Mouse (Mus musculus) cerebellum, adult 8-10 months (tissue): ENCODE results near the gene Bex6.
"Not testable (repeated sequence)": the region's sequence is repeated elsewhere in the genome, so short reads cannot be mapped to it uniquely, and the experiment has no call there.

Experiments
- DNase-seq: peaks from one replicate; pipeline ENCODE4 v3.0.0; 2022

Bex6 gene

DNA sequence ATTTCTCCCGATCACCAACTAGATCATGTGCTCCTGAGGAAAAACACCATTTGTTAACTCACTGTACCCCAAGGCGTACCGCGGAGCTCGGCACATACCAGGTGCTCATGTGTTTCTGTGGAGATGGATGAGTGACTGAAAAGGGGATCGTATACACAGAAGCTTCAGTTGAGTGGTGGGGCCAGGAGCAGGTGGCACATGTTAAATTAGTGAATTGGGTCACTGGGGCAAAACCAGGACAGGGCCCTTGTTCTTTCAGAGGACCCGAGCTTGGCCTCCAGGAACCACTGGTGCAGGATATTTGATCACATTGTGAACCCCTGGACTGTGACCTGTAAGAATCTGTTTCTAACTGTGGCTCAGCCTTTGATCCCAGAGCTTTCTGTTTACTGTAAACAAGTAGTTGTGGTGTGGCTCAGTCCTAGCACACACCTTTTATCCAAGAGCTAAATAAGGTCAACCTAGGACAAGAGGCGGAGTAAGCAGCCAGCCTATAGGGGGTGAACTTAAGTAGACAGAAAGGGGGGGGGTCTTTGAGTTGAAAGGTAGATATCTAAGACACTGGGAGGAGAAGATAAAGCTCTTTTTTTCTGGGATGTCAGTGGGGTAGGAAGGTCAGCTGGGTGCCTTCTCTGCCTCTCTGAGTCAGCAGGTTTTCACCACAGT is 5.2 kb upstream of the Bex6 start:
- DNase-seq = no peak

DNA sequence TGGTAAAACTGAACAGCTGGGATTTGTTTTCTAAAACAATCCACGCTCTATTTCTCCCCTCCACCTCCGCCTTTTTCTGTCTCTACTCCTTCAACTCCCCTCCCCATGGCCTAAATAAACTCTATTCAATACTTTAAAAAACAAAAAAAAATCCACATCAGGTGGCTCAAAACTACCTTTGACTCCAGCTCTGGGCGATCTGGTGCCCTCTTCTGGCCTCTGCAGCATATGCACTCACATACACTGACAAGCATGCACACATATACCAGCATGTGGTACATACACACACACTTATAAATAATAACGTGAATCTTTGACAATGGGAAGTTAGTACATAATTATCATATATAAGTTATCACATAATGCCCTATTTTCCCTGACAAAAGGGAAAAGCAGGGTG is 4.6 kb upstream of the Bex6 start:
- DNase-seq = no peak

DNA sequence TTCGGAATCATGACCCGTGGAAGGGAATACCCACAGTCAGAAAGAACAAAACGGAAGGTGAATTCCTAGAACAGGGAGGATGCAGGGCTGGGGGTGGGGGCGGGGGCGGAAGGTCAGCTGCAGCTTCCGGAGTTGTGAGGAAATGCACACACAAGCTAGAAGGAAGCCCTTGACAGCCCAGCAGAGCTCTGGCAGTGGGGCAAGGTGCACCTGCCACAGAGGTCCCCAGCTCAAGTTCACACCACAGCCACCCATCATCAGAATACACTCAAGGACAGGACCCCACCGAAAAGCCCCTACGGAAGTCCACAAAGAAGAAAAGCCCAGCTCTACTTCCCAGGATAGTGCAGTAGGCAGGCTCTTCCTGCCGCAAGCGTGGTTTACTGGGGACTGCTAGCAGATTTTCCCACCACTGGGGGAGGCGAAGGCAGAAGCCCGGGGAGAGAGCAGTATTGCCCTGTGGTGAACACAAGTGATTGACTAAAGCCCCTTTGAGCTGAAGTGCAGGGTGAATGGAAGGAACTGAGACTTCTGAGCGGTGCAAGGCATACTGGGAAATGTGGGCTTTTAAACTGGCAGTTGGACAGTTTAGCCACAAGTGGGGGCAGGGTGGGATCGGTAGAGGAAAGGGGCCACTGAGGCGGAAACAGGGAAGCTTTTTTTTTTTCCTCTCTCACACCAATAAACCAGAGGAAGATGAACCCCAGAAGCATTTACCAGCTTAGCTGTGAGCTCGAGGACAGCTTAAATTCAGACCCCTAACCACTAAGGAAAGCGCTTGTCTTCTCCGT is 2.5 kb upstream of the Bex6 start:
- no peak for DNase-seq

DNA sequence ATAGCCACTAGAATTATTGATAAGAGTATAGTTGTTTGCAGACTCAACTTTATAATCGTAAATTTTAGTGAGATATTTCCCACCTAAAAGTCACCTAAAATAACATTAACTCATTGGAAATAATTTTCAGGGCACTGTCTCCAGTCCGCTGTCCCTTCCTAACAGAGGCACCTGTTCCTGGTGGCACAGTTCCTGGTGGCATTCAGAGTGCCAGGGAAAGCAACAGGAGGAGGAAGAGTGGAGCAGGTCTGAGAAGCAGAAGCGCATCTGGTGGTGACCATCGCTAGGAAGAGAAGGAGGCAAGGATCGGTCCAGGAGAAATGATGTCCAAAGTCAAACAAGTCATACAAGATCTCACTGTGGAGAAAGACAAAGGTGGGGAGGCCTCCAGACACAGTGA is 6.4 kb downstream of the Bex6 start:
- peak; percentile 58 for DNase-seq

DNA sequence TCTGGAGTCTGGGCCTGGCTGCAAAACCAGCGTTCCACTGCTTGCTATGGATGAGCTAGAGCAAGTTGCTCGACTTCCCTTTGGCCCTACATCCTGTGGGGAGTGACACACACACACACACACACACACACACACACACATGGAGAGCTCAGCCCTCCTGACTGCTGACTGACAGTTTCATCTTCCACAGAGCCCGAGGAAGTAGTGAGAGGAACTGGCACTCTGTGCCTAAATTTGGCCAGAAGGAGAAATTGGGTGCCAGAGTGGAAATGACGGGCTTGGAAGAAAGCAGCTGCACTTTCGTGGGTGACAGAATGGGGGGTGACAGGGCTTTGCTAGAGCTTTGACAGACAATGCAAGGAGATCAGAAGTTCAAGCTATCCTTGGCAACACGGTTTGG is 9.5 kb downstream of the Bex6 start:
- DNase-seq = no peak

DNA sequence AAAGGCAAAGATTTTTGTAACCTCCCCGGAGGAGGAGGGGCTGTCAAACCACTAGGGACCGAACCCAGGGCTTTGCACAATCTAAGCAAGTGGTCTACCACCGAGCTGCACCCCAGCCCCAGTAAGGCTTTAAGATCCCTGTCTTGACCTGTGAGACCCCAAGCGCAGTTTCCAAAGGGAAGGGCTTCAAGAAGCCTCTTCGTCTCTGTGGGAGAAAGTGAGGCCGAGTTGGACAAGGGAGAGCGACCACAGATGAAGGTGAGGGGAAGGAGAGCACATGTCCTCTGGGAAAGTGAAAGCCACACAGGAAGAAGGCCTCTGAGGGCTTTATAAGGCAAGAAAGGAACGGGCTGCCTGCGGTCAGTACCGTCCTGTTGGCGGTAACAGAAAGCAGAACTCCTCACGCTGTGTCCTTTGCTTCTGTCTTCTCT is 10.4 kb downstream of the Bex6 start:
- DNase-seq = no peak

DNA sequence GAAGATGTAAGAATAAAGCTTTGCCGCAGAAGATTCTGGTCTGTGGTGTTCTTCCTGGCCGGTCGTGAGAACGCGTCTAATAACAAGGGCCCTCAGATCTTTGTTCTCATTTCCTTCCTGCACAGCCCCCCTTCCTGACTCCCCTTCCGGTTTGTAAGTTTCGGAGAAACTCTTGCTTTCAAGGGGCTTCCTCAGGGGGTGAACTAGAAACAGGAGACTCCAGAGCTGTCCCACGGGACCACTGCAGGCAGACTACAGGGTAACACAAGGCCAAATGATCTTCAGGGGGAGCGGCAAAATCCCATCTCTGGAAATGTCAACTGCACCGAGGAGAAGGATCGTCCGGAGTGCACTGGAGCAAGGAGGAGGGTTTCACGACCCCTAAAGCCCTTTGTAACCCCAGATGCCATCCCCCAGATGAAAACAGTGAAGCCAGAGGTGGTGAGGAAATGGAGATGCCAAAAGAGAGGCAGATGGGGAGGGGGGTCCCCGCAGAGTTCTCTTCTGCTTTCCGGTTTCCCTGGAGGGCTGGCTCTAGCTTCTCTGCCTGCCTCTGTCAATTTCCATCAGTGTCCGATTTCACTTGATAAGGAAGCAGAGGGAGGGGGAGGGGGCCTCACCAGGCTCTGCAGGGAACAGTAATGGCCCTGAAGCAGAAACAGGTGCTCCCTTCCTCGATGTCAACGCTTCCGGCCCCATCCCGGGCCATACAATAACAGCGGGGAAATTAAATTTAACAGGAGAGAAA is 20.8 kb downstream of the Bex6 start:
- no peak for DNase-seq

DNA sequence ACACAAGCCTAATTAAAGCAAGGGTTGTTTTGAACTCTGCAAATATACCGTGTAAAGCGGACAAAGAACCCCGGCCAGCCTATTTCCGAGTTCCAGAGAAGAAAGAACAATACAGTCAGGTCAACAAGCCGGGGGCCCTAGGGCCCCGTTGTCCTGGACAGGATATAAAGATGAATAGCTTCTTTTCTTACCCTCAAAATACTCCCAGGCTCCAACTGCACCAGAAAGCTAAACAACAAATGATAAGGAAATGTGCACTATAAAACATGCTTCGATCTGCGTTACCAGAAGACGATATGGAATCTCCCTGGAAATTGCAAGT is 21.3 kb downstream of the Bex6 start:
- DNase-seq = no peak

DNA sequence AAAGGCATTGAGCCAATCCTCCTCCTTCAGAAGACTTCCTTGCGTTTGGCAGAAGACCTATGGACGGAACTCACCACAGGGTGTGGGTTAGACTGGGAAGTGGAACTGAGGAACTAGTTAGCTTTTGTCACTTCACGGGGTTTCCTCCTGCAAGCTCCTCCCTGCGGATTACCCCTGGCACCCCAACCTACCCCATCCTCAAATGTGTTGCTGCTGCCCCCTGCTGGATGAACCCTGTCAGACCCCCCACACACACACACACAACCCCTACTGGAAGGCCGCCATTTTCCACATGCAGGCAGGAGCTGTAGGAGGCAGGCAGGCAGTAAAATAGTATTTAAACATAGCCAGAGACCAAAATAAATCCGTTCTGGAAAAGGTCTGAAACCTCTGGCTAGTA is 23.1 kb downstream of the Bex6 start:
- DNase-seq = peak; percentile 23

DNA sequence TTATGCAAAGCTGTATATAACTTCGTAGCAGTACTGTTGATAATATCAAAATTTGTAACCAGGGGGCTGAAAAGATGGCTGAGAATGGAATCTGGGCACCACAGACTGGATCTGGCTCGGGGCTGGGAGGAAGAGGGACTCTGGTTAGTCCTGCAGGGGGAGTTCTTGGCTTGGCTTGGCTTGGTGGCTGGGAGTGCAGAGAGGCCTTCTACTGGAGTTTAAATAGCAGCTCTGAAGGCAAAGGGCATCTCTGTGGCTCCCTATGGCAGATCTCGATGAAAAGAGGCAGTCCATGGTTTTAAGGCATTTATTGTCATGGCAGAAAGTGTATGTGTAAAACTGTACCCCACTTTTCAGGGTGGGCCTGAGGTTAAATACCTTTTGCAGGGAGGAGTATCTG is 25.3 kb downstream of the Bex6 start:
- no peak for DNase-seq

DNA sequence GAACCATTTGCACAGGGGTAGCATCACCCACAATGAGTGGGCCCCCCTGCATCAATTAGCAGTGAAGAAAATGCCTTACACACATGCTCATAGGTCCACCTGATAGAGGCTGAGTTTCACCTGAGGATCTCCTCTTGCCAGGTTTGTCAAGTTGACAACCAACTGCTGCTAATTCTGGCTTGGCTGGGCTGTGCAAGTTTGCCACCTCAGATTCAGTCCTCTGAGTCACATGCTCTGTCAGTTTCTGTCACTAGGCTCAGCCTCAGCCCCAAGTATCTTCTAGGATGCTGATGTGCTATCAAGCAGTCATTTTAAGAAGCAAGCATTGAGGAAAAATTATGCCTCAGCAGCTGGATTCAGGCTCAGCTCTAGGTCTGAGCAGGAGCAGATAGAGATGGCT is 34.5 kb downstream of the Bex6 start:
- no peak for DNase-seq

DNA sequence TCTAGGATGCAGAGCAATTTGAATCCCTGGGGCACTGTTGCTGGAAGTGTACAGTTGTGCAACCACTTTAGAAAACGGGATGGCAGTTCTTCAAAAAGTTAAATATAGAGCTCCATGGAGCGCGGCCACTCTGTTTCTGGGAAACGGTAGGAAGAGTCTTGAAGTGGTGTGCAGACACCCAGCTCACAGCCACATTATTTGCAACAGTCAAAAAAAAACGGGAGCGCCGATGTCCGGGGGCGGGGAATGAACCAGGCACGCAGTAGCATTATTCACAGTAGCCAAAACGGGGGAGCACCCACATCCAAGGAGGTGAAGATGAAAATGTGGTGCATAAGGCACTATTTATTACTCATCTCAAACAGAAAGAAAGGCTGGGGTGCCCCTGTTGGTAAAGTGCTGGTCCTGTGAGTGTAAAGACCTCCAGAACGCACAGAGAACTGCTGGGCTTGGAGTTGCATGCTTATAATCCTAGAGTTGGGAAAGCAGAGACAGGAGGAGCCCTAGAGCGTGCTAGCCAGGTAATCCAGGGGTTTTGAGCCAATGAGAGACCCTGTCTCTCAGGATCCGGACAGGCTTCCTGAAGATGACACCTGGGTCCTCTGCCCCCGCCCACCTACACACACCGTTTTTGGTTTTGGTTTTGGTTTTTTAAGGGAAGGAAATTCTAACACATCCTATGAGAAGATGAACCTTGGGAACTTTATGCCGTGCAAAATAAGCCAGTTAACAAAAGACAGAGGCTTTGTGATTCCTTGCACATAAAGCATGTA is 35.4 kb downstream of the Bex6 start:
- no peak for DNase-seq

DNA sequence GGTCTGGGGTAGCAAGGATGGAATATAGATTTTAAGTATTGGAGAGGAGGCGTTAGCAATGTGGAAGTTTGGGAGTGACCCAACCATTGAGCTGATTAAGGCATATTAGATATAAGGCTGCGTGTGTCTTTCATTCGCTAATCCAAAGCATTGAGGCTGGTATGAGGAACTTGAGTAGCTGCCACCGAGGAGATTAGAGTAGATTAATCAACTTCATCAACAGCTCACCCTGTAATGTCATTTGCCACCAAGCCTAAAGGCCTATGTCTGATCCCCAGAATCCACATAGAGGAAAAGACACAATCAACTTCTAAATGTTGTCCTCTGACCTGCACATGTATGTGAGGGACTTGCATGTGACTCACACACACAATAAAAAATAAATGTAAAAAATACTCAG is 42.2 kb downstream of the Bex6 start:
- DNase-seq = no peak

DNA sequence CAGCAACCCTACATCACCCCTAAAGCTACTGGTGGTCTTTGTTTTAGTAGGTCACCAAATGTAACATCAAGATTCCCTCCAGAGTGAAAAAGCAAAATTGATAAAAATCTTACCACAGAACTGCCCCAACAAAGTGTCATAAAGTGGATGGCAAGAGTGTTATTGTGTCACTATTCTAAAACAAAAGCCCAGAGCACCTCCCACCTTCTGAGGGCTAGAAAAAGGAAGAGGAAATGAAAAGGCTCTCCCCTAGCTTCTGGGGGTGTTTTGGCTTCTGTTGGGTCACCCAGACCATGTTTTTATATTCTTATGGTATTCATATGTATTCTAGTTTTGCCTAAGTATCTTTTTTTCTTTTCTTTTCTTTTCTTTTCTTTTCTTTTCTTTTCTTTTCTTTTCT is 42.8 kb downstream of the Bex6 start:
- no peak for DNase-seq

DNA sequence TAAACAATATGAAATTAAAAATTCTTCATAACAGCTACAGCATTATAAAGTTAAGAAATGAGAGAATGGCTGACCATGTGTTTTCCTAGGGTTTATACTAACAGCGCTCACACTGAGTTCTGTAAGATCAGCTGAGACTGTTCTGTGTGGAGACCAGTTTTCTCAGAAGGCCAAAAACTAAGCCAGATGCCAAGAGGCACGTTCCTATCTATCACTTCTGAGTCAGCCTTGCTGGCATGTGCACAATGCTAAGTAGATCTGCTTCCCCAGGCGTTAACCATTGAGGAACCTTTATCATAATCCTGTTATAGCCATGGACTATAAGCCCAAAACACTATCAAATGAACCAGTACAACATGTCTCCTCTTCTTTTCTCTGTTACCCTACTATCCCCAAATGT is 52.4 kb downstream of the Bex6 start:
- DNase-seq = not testable (repeated sequence)
